Mouse (Mus musculus): ENCODE measurements around the gene Bspry. TPM values are rescaled to one million over a fixed set of nuclear protein-coding genes. Genes with fewer than 3 reads are reported as not detected.

Bspry gene
- total RNA-seq, 2 experiments from 2014 or later: 0.25 to 0.72 TPM

DNA sequence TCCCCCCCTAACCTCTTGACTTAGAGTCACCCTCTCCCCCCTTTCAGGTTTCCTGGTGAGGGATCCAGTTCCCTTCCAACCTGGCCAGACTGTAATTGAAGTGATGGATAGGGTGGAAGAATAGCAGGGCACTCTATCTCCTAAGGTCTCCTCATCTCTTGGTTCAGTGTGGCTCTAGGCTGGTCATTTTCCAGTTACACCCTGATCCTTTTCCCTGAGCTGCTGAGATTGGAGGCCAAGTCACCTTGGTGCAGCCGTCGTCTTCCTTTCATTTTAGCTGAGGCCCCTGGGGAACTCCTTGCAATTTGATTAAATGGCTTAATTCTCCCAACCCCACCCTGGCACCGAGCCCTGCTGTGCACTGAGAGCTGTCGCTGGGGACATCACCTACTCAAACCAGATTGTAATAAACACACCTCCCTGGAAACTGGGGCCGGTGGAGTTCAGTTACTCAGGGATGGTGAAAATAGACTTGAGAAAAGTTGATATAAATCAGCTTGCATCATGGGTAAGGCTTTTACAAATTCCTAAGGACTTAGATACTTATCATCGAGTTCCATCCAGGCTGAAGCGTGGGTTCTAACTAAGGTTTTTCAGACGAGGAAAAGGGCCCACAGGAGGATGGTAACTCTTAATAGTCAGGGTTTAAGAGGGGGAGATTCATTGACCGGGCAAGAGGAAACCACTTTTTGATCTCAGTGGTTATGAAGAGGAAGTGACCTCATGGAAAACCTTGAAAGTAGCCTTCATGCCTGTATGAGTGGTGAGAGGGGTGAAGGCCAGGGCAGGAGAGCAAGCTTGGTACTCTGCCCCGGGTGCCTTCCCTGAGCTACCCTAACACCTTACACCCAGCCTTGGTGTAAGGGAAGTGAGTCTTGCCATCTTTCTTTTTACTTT, 1.1 kb downstream of the Bspry start:
- DNase-seq (ENCODE audit: low spot score in 2 of 2): no peak

GRCm38 (mm10) chr4:62484928-62485327, 5.1 kb downstream of the Bspry start:
- DNase-seq (ENCODE audit: low spot score in 2 of 2): no peak

GRCm38 (mm10) chr4:62485450-62486161, 5.8 kb downstream of the Bspry start:
- DNase-seq (ENCODE audit: low spot score in 2 of 2): no peak

- no peak for DNase-seq (ENCODE audit: low spot score in 2 of 2)
These were observed 6.4 kb downstream of the Bspry start for GRCm38 (mm10) chr4:62486162-62486696.

- no peak for DNase-seq (ENCODE audit: low spot score in 2 of 2)
These were observed 7.3 kb downstream of the Bspry start for GRCm38 (mm10) chr4:62487172-62487571.

- no peak for DNase-seq (ENCODE audit: low spot score in 2 of 2)
These were observed 8.1 kb downstream of the Bspry start for GRCm38 (mm10) chr4:62487914-62488313.

DNA sequence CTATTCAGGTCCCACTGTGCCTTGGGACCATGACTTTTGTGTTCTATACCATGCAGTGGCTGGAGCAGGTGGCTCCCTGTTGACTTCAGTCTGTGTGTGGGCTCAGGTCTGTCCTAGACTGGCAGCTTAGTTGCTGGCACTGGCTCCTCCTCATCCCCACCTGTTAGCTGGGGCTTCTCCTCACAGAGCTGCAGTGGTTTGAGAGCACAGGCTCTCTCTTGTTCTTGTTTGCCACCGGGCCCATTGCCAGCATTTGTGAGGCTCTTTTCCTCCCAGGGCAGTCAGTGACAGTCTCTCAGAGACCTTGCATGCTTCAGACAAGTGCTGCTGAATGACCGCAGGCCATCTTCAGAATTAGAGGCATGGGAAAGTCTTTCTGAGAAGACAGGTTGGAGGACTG, 12.8 kb downstream of the Bspry start:
- DNase-seq (ENCODE audit: low spot score in 2 of 2): no peak

DNA sequence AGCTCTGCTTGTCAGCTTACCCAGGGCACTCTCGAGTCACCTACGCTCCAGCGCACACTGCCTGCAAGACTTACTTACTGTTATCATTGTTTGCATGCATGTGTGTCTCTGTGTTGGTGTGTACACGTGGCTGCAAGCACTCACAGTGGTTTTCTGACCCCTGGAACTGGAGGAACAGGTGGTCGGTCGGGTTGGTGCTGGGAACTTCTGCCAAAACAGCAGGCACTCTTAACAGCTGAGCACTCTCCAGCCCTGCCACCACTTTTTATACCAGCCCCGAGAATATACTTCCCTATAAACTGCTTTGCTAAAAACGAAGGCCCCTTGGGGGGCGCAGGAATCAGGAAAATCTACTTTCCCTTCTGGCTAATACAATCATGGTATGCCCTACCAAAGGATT, 14.4 kb downstream of the Bspry start:
- no peak for DNase-seq (ENCODE audit: low spot score in 2 of 2)

GRCm38 (mm10) chr4:62495946-62496345, 16.1 kb downstream of the Bspry start:
- DNase-seq (ENCODE audit: low spot score in 2 of 2): no peak

GRCm38 (mm10) chr4:62496815-62497214, 17.0 kb downstream of the Bspry start:
- DNase-seq (ENCODE audit: low spot score in 2 of 2): peak; percentile 40 to 51

GRCm38 (mm10) chr4:62500799-62501198, 20.9 kb downstream of the Bspry start:
- DNase-seq (ENCODE audit: low spot score in 2 of 2): no peak

DNA sequence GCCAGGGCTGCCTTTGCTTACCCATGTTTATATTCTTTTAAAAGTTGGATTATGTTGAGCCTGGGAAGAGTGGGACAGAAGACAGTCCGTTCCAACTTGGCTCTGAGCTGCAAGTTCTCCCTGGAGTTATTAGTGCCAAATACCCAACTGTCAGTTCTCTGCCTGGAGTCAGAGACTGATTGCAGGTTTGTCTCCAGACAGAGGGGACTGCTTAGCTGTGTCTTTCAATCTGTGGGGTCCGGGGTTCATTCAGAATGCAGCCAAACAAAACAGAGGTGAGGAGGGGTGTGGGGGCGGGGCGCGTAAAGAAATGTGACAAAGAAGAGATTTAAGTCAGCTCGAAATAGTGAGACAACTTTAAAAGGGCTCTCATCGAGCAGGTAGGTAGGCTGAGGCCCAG, 21.7 kb downstream of the Bspry start:
- no peak for DNase-seq (ENCODE audit: low spot score in 2 of 2)

DNA sequence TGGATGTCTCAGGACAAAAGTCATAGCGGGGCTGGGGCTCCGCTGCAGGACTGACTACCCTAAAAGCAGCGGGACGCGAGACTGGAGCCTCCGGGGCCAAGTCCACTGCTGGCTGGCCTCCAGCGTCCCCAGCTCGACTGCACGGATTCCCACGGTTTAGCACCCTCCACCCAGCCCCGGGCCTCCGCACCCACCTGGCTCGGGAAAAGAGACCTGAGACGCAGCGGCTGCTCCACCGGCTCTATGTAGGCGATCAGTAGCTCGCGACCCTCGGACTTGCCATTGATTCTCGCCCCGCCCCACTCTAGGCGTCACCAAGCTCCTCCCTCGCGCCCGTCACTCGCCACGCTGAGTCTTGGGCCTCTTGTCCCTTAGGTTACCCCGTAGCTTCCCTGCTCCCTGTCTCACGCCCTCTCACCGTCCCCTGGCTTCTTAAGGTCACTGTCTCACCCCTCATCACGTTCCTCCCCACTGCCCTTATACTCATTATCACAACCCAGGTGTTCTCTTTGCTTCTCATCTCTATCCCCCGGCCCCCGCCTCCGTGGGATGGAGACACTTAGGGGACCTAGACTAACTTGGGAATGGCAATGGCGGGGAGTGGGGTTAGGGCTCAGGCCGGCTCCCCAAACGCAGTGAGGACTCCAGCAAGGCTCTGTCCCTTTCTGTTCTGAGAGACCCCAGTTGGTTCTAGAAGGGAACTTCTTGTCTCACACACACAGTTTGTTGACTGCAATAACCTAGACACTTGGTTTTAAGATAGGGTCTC, 22.3 kb downstream of the Bspry start:
- DNase-seq (ENCODE audit: low spot score in 2 of 2): peak; percentile 85 to 92

DNA sequence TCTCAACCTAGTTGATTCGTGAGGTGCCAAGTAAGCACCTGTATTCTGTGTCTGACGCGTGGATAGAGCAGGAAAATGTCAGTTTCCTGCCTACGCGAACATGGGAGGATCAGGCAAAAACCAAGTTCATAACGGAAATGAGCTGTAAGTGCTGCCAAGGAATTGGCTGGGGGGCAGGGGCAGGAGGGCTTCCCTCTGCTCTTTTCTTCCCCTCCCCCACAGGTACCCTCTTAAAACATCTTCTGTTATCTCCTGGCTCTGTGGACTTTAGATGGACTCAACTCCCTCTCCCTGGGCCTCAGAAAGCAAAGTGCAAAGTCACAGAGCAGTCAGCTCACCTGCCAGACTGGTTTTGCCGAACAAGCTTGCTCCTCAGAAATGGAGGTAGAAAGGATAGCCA, 23.1 kb downstream of the Bspry start:
- no peak for DNase-seq (ENCODE audit: low spot score in 2 of 2)

DNA sequence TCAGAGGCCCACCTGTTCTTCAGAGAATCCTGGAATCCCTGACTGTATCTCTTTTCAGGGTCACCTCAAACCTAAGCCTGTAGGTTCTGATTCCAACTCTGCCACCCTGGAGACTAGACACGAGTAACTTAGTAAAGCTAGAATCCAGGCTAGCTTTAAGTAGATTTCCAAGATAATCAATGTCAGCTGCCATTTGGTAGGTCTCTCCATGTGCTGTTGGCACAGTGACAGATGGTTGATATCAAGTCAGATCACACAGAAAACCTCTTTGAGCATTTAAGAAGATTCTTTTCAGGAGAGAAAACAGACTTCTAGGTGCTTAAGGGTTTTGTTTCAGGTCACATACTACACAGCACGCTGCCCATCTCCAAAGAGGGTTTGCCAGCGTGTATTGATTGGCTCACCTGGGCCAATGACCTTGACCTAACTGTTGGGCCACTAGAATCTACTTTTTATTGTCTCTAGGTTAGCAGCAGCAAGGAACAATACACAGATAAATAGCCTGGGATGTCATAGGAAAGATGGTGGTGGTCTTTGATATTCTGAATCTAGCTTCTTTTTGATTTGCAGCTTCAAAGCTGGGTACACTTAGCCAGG, 23.6 kb downstream of the Bspry start, which contains the start of gene Hdhd3:
Gene Hdhd3 (minus strand): TSS at position 94 of the 597 bp plus-strand sequence.
- no peak for DNase-seq (ENCODE audit: low spot score in 2 of 2)

- no peak for DNase-seq (ENCODE audit: low spot score in 2 of 2)
These were observed 26.1 kb downstream of the Bspry start for GRCm38 (mm10) chr4:62505991-62506390.

DNA sequence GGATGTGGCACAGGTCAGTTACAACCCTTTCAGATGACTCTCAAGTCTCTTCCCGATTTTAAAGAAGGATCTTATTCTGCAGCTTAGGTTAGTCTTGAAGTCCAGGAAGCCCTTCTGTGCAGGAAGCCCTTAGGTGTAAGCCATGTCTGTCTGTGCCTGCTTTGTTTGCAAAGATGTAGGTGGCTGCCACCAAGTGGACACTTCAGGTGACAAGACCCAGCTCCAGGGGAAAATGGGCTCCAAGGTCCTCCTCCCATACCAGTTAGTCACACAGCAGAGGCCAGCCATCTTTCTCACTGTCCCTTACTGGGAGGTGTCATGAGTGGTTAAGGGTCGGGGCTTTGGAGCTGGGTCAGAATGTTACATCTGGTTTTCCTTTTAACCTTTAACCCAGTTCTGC, 26.9 kb downstream of the Bspry start:
- no peak for DNase-seq (ENCODE audit: low spot score in 2 of 2)

DNA sequence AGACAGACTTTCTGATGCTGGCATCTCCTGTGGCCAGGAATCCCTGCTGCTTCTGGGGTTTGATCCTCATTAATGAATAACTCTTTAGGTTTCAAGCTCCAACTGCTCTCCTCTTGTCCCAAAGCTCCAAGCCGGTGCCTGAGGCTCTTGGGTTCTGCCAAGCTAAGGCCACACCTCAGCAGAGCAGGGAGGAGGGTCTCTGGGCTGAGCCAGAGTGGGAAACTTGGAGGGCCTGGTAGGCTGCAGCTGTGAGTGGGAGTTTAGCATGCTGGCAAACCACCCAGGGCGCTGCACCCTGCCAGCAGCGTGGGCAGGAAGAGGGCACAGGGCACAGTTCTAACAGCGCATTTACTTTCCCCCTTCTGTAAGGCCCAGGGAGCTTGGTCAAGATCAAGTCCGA, 29.0 kb downstream of the Bspry start:
- DNase-seq (ENCODE audit: low spot score in 2 of 2): peak in 1 of 2 experiments; percentile 39

GRCm38 (mm10) chr4:62509946-62510345, 30.1 kb downstream of the Bspry start:
- no peak for DNase-seq (ENCODE audit: low spot score in 2 of 2)

- peak in 1 of 2 experiments; percentile 25 for DNase-seq (ENCODE audit: low spot score in 2 of 2)
These were observed 34.2 kb downstream of the Bspry start for GRCm38 (mm10) chr4:62513998-62514506.

- no peak for DNase-seq (ENCODE audit: low spot score in 2 of 2)
These were observed 35.1 kb downstream of the Bspry start for GRCm38 (mm10) chr4:62514995-62515394.
